Comparison of ENCODE assay signal across 7 mouse cellular contexts in the genomic region with DNA sequence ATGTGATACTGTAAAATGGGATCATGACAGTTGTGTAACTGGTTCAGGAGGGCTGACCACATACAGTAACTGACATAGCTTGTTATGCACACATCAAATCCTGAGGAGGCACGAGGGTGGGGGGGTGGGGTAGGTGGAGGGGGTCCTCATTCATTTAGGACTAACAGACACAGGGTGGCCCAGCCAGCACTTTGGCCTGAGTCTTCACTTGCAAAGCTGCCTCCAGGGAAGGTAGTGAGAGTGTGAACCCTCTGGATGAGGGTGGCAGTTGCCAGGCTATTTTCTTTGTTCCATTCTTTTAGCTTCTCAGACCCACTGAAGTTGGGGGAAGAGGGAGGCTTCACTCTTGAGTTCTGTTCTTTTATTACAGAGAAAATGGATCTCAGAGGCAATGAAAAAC.
DNase-seq lines count a peak whose midpoint lies in the region; ATAC-seq and TF ChIP-seq lines count a peak whose summit lies in the region.

No protein-coding gene starts in this region.

- H3K27ac ChIP-seq in testis, adult 2 months (ENCODE audit: control insufficient read depth, insufficient read depth, low read depth, low read length), result no peak overlapping the region
- no peak overlapping the region for H3K27ac ChIP-seq in hindbrain, embryonic 11.5 days (ENCODE audit: low read depth, low read length)
- H3K27ac ChIP-seq in limb, embryonic 14.5 days (replicated peaks; ENCODE audit: low read depth, low read length), result no peak overlapping the region
- H3K27ac ChIP-seq in liver, embryonic 12.5 days, result no peak overlapping the region

- H3K9ac ChIP-seq in hindbrain, embryonic 11.5 days (ENCODE audit: low read depth, low read length), result no peak overlapping the region
- H3K9ac ChIP-seq in limb, embryonic 14.5 days (ENCODE audit: low read depth, low read length, severe bottlenecking), result no peak overlapping the region
- H3K9ac ChIP-seq in liver, embryonic 12.5 days, result no peak overlapping the region

- 67% methylated on average over 1 of the region's 1 CpGs for WGBS in hindbrain, embryonic 11.5 days
- 56% methylated on average over 1 of the region's 1 CpGs for WGBS in limb, embryonic 14.5 days
- WGBS in liver, embryonic 12.5 days (ENCODE audit: insufficient replicate concordance), result 29% methylated on average over 1 of the region's 1 CpGs

- peak overlapping the region; percentile 49; the same call in 1 of the 2 replicates for H3K4me3 ChIP-seq in testis, adult 2 months (ENCODE audit: control insufficient read depth, low read depth, low read length)
- no peak overlapping the region for H3K4me3 ChIP-seq in hindbrain, embryonic 11.5 days (ENCODE audit: low read depth, low read length)
- H3K4me3 ChIP-seq in limb, embryonic 14.5 days (replicated peaks; ENCODE audit: low read length), result no peak overlapping the region
- no peak overlapping the region for H3K4me3 ChIP-seq in liver, embryonic 12.5 days

- H3K9me3 ChIP-seq in hindbrain, embryonic 11.5 days (ENCODE audit: control insufficient read depth, low read length), result no peaks in the 10 kb centered on the region
- no peaks in the 10 kb centered on the region for H3K9me3 ChIP-seq in limb, embryonic 14.5 days (ENCODE audit: control insufficient read depth, low read length)
- H3K9me3 ChIP-seq in liver, embryonic 12.5 days (replicated peaks), result no peaks in the 10 kb centered on the region

- no peaks in the 10 kb centered on the region for H3K27me3 ChIP-seq in testis, adult 2 months (ENCODE audit: control insufficient read depth, insufficient read depth, low read length)
- no peaks in the 10 kb centered on the region for H3K27me3 ChIP-seq in hindbrain, embryonic 11.5 days (ENCODE audit: control insufficient read depth, insufficient read depth, low read length)
- no peaks in the 10 kb centered on the region for H3K27me3 ChIP-seq in limb, embryonic 14.5 days (ENCODE audit: control insufficient read depth, insufficient read depth, low read length)
- H3K27me3 ChIP-seq in liver, embryonic 12.5 days (replicated peaks), result peaks cover 41% of the 10 kb centered on the region

- H3K36me3 ChIP-seq in testis, adult 2 months (ENCODE audit: control insufficient read depth, insufficient read depth, low read length), result no peaks in the 10 kb centered on the region
- no peaks in the 10 kb centered on the region for H3K36me3 ChIP-seq in hindbrain, embryonic 11.5 days (ENCODE audit: control insufficient read depth, insufficient read depth, low read length)
- H3K36me3 ChIP-seq in limb, embryonic 14.5 days (ENCODE audit: control insufficient read depth, insufficient read depth, low read length), result no peaks in the 10 kb centered on the region
- H3K36me3 ChIP-seq in liver, embryonic 12.5 days, result no peaks in the 10 kb centered on the region

- no peak overlapping the region for H3K4me2 ChIP-seq in hindbrain, embryonic 11.5 days (replicated peaks; ENCODE audit: low read depth, low read length)
- peak overlapping the region; percentile 43; the same call in 1 of the 2 replicates for H3K4me2 ChIP-seq in limb, embryonic 14.5 days (replicated peaks; ENCODE audit: low read depth, low read length, severe bottlenecking)
- H3K4me2 ChIP-seq in liver, embryonic 12.5 days, result no peak overlapping the region

- TF ChIP-seq CTCF in testis, adult 2 months (IDR thresholded peaks at IDR 0.05; ENCODE audit: control insufficient read depth, insufficient read depth, insufficient replicate concordance, low read depth, low read length), result no peak

- ATAC-seq in hindbrain, embryonic 11.5 days (ENCODE audit: low FRiP score), result peak; percentile 8; the same call in 1 of the 2 replicates
- no peak for ATAC-seq in limb, embryonic 14.5 days (ENCODE audit: low FRiP score, low read depth)
- no peak for ATAC-seq in megakaryocyte progenitor cell, adult 5-6 weeks (replicated peaks; ENCODE audit: poor library complexity)
- no peak for ATAC-seq in liver, embryonic 12.5 days

- peaks cover 5% of the 10 kb centered on the region for H3K4me1 ChIP-seq in testis, adult 2 months (ENCODE audit: control insufficient read depth, insufficient read depth, low read length)
- H3K4me1 ChIP-seq in hindbrain, embryonic 11.5 days (replicated peaks; ENCODE audit: control insufficient read depth, insufficient read depth, low read length), result peaks cover 11% of the 10 kb centered on the region
- peaks cover 18% of the 10 kb centered on the region for H3K4me1 ChIP-seq in limb, embryonic 14.5 days (ENCODE audit: control insufficient read depth, insufficient read depth, low read length)
- H3K4me1 ChIP-seq in liver, embryonic 12.5 days, result peaks cover 7% of the 10 kb centered on the region

- no peak for DNase-seq in testis, postnatal 14 days (ENCODE audit: low spot score)
- DNase-seq in hindbrain, embryonic 11.5 days (ENCODE audit: low spot score), result no peak
- no peak for DNase-seq in limb, embryonic 14.5 days (ENCODE audit: low spot score)
- DNase-seq in urinary bladder, postnatal 25 days (ENCODE audit: low spot score), result no peak

- no peak for TF ChIP-seq POLR2A in testis, adult 2 months (IDR thresholded peaks at IDR 0.05; ENCODE audit: control insufficient read depth, low read depth, low read length)
- no peak for TF ChIP-seq POLR2A in limb, embryonic 14.5 days (IDR thresholded peaks at IDR 0.05; ENCODE audit: borderline replicate concordance, extremely low read depth, insufficient read depth, insufficient read length)
